Mouse (Mus musculus): ENCODE measurements around the gene Vmn2r41.
"Not testable (repeated sequence)": the region's sequence is repeated elsewhere in the genome, so short reads cannot be mapped to it uniquely, and the experiment has no call there.

Vmn2r41 gene

DNA sequence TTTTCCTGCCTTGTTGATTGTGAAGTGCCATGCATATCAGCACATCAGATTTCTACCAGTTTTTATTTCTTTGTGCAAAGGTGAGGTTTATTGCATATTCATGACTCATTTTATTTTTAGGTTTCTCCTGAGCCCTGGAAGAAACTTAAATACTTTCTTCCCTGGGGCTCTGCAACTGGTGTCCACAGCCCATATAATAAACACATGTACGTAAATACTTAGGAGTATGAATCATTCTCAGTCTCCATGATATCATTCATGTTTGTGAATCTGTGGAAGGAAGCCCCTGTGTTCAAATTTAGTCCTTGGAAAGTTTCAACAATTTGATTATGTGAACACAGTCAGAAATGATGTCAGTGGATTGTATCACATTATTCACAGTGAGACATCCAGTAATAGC, at the start of gene Vmn2r41:
Gene Vmn2r41 (minus strand): TSS at position 101 of the 400 bp plus-strand sequence.
- not testable (repeated sequence) for DNase-seq

- not testable (repeated sequence) for DNase-seq
These were observed 38.8 kb upstream of the Vmn2r41 start, which contains the start of gene Vmn2r42 for GRCm38 (mm10) chr7:8200220-8200619. Gene Vmn2r42 (minus strand): TSS chr7:8200320.

DNA sequence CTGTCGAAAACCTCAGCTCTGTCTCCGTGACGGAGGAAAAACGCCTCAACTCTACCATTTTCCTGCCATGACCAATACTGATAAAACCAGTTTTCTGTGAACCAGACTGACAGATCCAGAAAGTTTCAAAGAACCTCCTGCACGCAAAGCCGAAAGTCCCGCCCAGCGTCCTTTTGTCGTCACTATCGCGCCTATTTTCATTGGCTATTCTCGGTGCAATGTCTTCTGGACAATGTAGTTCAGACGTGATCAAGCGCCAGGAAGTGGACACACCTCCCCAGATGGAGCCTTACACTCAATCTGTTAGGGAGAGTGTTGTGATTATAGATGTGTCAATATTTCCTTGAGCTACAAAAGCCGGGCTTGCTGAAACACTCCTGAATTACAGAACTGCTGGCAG, 68.6 kb downstream of the Vmn2r41 start:
- peak; percentile 56 for DNase-seq
